Mouse (Mus musculus): ENCODE results near the gene Hmgxb4.

DNA sequence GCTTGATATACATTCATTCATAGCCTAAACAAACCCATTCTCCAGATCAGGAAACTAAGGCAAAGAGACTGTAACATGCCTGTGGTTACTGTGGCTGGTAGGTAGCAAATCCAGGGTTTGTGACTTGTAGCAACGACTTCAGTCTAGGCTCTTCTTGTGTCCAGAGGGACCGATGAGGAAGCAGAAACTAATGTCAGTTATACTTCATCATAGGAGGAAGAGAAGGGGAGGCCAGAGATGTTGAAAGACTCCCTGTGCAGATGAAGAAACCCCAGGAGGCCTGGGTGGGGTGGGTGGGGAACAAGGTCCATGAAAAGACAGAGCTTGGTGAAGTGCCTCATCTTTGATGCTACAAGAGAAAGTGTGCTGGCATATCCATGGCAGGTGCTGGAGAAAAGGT lies 62.5 kb downstream of the Hmgxb4 start:
- TF ChIP-seq CTCF (IDR thresholded peaks at IDR 0.05 in 2 of 3, conservative IDR thresholded peaks at IDR 0.05 in 1 of 3; ENCODE audit: control insufficient read depth in 1 of 3, insufficient read depth in 1 of 3, low read depth in 2 of 3, low read length in 3 of 3, poor library complexity in 1 of 3, severe bottlenecking in 1 of 3) (no peak), ETS1 (IDR thresholded peaks at IDR 0.05; ENCODE audit: low read depth, low read length) (no peak)
